ENCODE assay signal across 14 mouse cellular contexts in the genomic region with DNA sequence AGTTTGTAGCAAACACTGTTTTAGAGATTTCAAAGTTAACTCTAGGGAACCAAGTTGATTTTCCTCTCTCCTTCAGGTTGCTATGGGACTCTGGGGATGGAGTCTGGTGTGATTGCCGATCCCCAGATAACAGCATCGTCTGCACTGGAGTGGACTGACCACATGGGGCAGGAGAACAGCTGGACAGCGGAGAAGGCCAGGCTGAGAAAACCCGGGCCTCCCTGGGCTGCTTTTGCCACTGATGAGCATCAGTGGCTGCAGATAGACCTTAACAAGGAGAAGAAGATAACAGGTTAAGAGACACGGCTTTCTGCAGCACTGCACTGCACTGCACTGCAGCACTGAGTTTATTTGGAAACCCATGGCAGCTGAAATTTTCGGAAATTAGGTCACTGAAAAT.
"Had no signal": no experiment of that assay in that cellular context is flagged by ENCODE, and none has a peak within 500 bp of the region (broad histone marks: within the 10 kb centered on the region; RNA-seq: fewer than 3 reads in every experiment).

No protein-coding gene starts in this region.

- DNase-seq: kidney, adult 11 months; kidney, adult 9 months; kidney, postnatal 10 days; layer of hippocampus, adult 9-11 months; layer of hippocampus, postnatal 36 days; right cerebral cortex, postnatal 14 days; thymus, postnatal 36 days had no signal

- H3K27me3 ChIP-seq: limb, embryonic 15.5 days; liver, embryonic 15.5 days; lung, embryonic 15.5 days; midbrain, embryonic 12.5 days; neural tube, embryonic 15.5 days; stomach, embryonic 15.5 days had no signal

- H3K27ac ChIP-seq: limb, embryonic 15.5 days; liver, embryonic 15.5 days; midbrain, embryonic 12.5 days; neural tube, embryonic 15.5 days; stomach, embryonic 15.5 days had no signal

- H3K36me3 ChIP-seq: liver, embryonic 15.5 days had no signal

- H3K4me3 ChIP-seq: limb, embryonic 15.5 days; liver, embryonic 15.5 days; lung, embryonic 15.5 days; midbrain, embryonic 12.5 days; myocyte; neural tube, embryonic 15.5 days; stomach, embryonic 15.5 days had no signal

- H3K9ac ChIP-seq: limb, embryonic 15.5 days; liver, embryonic 15.5 days; lung, embryonic 15.5 days; midbrain, embryonic 12.5 days; neural tube, embryonic 15.5 days; stomach, embryonic 15.5 days had no signal

- H3K4me2 ChIP-seq: limb, embryonic 15.5 days; liver, embryonic 15.5 days; lung, embryonic 15.5 days; midbrain, embryonic 12.5 days; neural tube, embryonic 15.5 days; stomach, embryonic 15.5 days had no signal

- H3K9me3 ChIP-seq: limb, embryonic 15.5 days; liver, embryonic 15.5 days; lung, embryonic 15.5 days; midbrain, embryonic 12.5 days; neural tube, embryonic 15.5 days; stomach, embryonic 15.5 days had no signal

- H3K4me1 ChIP-seq: limb, embryonic 15.5 days; midbrain, embryonic 12.5 days; neural tube, embryonic 15.5 days; stomach, embryonic 15.5 days had no signal
